Mouse (Mus musculus) cortical plate, adult 2 months (tissue): ENCODE data around the gene Plk3.

ENCODE experiments used
- CTCF ChIP-seq: fragments of 200-500 bp; IDR thresholded peaks from 2 replicates; pipeline ENCODE4 v1.5.1; 2011; ENCODE audit warnings: mild to moderate bottlenecking, control low read depth, low read length; ENCODE audit not compliant: insufficient read depth; ENCODE audit errors: extremely low read depth
- POLR2A ChIP-seq: fragments of 200-500 bp; IDR thresholded peaks from 2 replicates; pipeline ENCODE4 v1.6.1; 2011; ENCODE audit warnings: mild to moderate bottlenecking, low read length, control low read depth; ENCODE audit not compliant: insufficient read depth; ENCODE audit errors: extremely low read depth

DNA sequence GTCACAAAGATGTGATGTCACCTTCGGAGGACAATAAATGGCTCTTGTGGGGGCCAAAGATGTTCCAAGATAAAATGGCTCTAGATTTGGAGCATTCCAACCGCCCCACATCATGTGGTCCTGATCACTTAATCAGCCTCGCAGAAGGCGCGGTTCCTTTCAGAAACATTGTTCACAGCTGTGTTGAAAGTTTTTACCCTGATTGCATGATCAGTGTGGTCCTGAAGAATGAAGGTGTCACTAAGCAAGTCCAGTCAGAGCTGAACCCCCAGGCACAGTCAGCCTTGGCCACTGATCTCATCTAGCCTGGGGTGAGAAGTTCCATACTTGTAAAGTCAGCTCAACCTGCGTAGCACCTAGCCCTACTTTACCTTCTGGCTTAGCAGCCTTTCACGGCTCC lies 15.8 kb downstream of the Plk3 start:
- TF ChIP-seq POLR2A (no peak), CTCF (no peak)
